ENCODE assay signal across 8 mouse cellular contexts in genomic region chr16:17804449-17804912, GRCm38 (mm10). TPM values are rescaled to one million over a fixed set of nuclear protein-coding genes. Genes with fewer than 3 reads are reported as not detected.
DNase-seq lines count a peak whose midpoint lies in the region; ATAC-seq and TF ChIP-seq lines count a peak whose summit lies in the region.

No protein-coding gene starts in this region.

- no peaks in the 10 kb centered on the region for H3K9me3 ChIP-seq in lung, embryonic 14.5 days (ENCODE audit: low read depth, low read length)
- no peaks in the 10 kb centered on the region for H3K9me3 ChIP-seq in hindbrain, embryonic 12.5 days (replicated peaks)
- no peaks in the 10 kb centered on the region for H3K9me3 ChIP-seq in liver, postnatal 0 days (ENCODE audit: low read length)

- H3K27me3 ChIP-seq in lung, embryonic 14.5 days (ENCODE audit: insufficient read depth, low read length) = peaks cover 58% of the 10 kb centered on the region
- peaks cover 91% of the 10 kb centered on the region for H3K27me3 ChIP-seq in hindbrain, embryonic 12.5 days
- peaks cover 90% of the 10 kb centered on the region for H3K27me3 ChIP-seq in liver, postnatal 0 days (ENCODE audit: insufficient read depth, low read length)

- H3K27ac ChIP-seq in lung, embryonic 14.5 days (ENCODE audit: low read depth) = 0 out of 2 replicates have a peak overlapping the region, but pooled peaks have one; percentile 4
- H3K27ac ChIP-seq in hindbrain, embryonic 12.5 days = no peak overlapping the region
- no peak overlapping the region for H3K27ac ChIP-seq in liver, postnatal 0 days (ENCODE audit: low read depth)

- H3K9ac ChIP-seq in lung, embryonic 14.5 days = no peak overlapping the region
- 0 out of 2 replicates have a peak overlapping the region, but pooled peaks have one; percentile 41 for H3K9ac ChIP-seq in hindbrain, embryonic 12.5 days
- H3K9ac ChIP-seq in liver, postnatal 0 days (replicated peaks) = no peak overlapping the region

- intact Hi-C loops in left cerebral cortex, postnatal 36 days (cut with DNase I) = no loop called here

- peak; percentile 67 for DNase-seq in lung, embryonic 14.5 days
- DNase-seq in lung, adult 18-20 months = no peak
- DNase-seq in brain, adult 2 months (ENCODE audit: low read depth, low spot score) = peak; percentile 47
- peak; percentile 62 for DNase-seq in liver, postnatal 0 days
- DNase-seq in thymus, postnatal 36 days = peak; percentile 35
- no peak for DNase-seq in left cerebral cortex, postnatal 36 days (ENCODE audit: low spot score in 2 of 2)
- no peak for DNase-seq in testis, postnatal 14 days (ENCODE audit: low spot score)

- no peak for TF ChIP-seq CTCF in lung, embryonic 14.5 days (IDR thresholded peaks at IDR 0.05; ENCODE audit: low read depth)
- TF ChIP-seq CTCF in liver, postnatal 0 days (IDR thresholded peaks at IDR 0.05; ENCODE audit: low read depth) = no peak

- H3K36me3 ChIP-seq in lung, embryonic 14.5 days (ENCODE audit: insufficient read depth) = peaks cover 55% of the 10 kb centered on the region
- H3K36me3 ChIP-seq in hindbrain, embryonic 12.5 days = no peaks in the 10 kb centered on the region
- H3K36me3 ChIP-seq in liver, postnatal 0 days (replicated peaks; ENCODE audit: insufficient read depth, low read length) = no peaks in the 10 kb centered on the region

- ATAC-seq in lung, embryonic 14.5 days (ENCODE audit: insufficient read depth) = peak; percentile 13; the same call in 1 of the 2 replicates
- 0 out of 2 replicates have a peak, but pooled peaks have one; percentile 6 for ATAC-seq in hindbrain, embryonic 12.5 days (ENCODE audit: low FRiP score)
- no peak for ATAC-seq in liver, postnatal 0 days

- peak overlapping the region; percentile 28 for H3K4me3 ChIP-seq in lung, embryonic 14.5 days (ENCODE audit: low read depth, low read length)
- peak overlapping the region; percentile 29 for H3K4me3 ChIP-seq in hindbrain, embryonic 12.5 days
- peak overlapping the region; percentile 37 for H3K4me3 ChIP-seq in liver, postnatal 0 days (ENCODE audit: low read depth, low read length)

- no peak for TF ChIP-seq EP300 in liver, postnatal 0 days (IDR thresholded peaks at IDR 0.05; ENCODE audit: low read depth)

- H3K4me1 ChIP-seq in lung, embryonic 14.5 days (ENCODE audit: insufficient read depth) = peaks cover 61% of the 10 kb centered on the region
- H3K4me1 ChIP-seq in hindbrain, embryonic 12.5 days = peaks cover 69% of the 10 kb centered on the region
- peaks cover 32% of the 10 kb centered on the region for H3K4me1 ChIP-seq in liver, postnatal 0 days (ENCODE audit: insufficient read depth)

- H3K4me2 ChIP-seq in lung, embryonic 14.5 days = peak overlapping the region; percentile 59
- peak overlapping the region; percentile 52 for H3K4me2 ChIP-seq in hindbrain, embryonic 12.5 days (replicated peaks)
- peak overlapping the region; percentile 67 for H3K4me2 ChIP-seq in liver, postnatal 0 days (ENCODE audit: low read depth, low read length)

- WGBS in lung, embryonic 14.5 days = 9% methylated on average over 33 of the region's 33 CpGs
- WGBS in hindbrain, embryonic 12.5 days = 2% methylated on average over 31 of the region's 33 CpGs
- 6% methylated on average over 33 of the region's 33 CpGs for WGBS in liver, postnatal 0 days (ENCODE audit: insufficient replicate concordance)

RNA-seq across cellular contexts. Expression of gene Scarf2, which starts 7.4 kb away (rescaled TPM):
- 32.7 and 36.3 TPM in 2 replicates for polyA plus RNA-seq in lung, embryonic 14.5 days (2014; fragmentation: Nextera tagmentation; extraction: Ambion mirVana)
- 21.0 and 26.5 TPM in 2 replicates for polyA plus RNA-seq in hindbrain, embryonic 12.5 days (2016; fragmentation: Nextera tagmentation; extraction: Ambion mirVana)
- 0.97 and 1.6 TPM in 2 replicates for polyA plus RNA-seq in liver, postnatal 0 days (2015; fragmentation: Nextera tagmentation; extraction: Ambion mirVana)
- total RNA-seq in left cerebral cortex, postnatal 36 days (2021) = 1 to 10 TPM; 3.4 to 3.8 TPM

RNA-seq across cellular contexts. Expression of gene B830017H08Rik, which starts 28.4 kb away (rescaled TPM):
- 0.18 TPM in 1 of 2 replicates, not detected in the other for polyA plus RNA-seq in lung, embryonic 14.5 days (2014; fragmentation: Nextera tagmentation; extraction: Ambion mirVana)
- 0.93 and 1.0 TPM in 2 replicates for polyA plus RNA-seq in hindbrain, embryonic 12.5 days (2016; fragmentation: Nextera tagmentation; extraction: Ambion mirVana)
- polyA plus RNA-seq in liver, postnatal 0 days (2015; fragmentation: Nextera tagmentation; extraction: Ambion mirVana) = not detected in 2 replicates
- total RNA-seq in left cerebral cortex, postnatal 36 days (2021) = 1 to 10 TPM; 2.9 to 4.6 TPM

RNA-seq across cellular contexts. Expression of gene Car15, which starts 33.7 kb away (rescaled TPM):
- polyA plus RNA-seq in lung, embryonic 14.5 days (2014; fragmentation: Nextera tagmentation; extraction: Ambion mirVana) = 2.6 and 2.7 TPM in 2 replicates
- 3.5 and 4.1 TPM in 2 replicates for polyA plus RNA-seq in hindbrain, embryonic 12.5 days (2016; fragmentation: Nextera tagmentation; extraction: Ambion mirVana)
- polyA plus RNA-seq in liver, postnatal 0 days (2015; fragmentation: Nextera tagmentation; extraction: Ambion mirVana) = 0.26 and 0.52 TPM in 2 replicates
- total RNA-seq in left cerebral cortex, postnatal 36 days (2021) = 10 to 100 TPM; 11.7 to 14.4 TPM

RNA-seq across cellular contexts. Expression of gene Klhl22, which starts 45.1 kb away (rescaled TPM):
- 67.0 and 70.7 TPM in 2 replicates for polyA plus RNA-seq in lung, embryonic 14.5 days (2014; fragmentation: Nextera tagmentation; extraction: Ambion mirVana)
- 63.9 and 64.7 TPM in 2 replicates for polyA plus RNA-seq in hindbrain, embryonic 12.5 days (2016; fragmentation: Nextera tagmentation; extraction: Ambion mirVana)
- polyA plus RNA-seq in liver, postnatal 0 days (2015; fragmentation: Nextera tagmentation; extraction: Ambion mirVana) = 7.8 and 8.0 TPM in 2 replicates
- 100 to 1,000 TPM in 1 of 2 experiments, 10 to 100 TPM in 1; 92.5 to 110 TPM for total RNA-seq in left cerebral cortex, postnatal 36 days (2021)

Comparison
In these comparisons a context has a peak if more than half of its experiments do, and no peak if none do; other contexts are left out.
1. DNase-seq: peak in lung, embryonic 14.5 days (single experiment), brain, adult 2 months (single experiment), liver, postnatal 0 days (single experiment) and thymus, postnatal 36 days (2 of 2); none in lung, adult 18-20 months (0 of 2), left cerebral cortex, postnatal 36 days (0 of 2) and testis, postnatal 14 days (single experiment).
2. Peak in every context shown above with its lines, with median percentiles within 50 percentile points of each other: H3K4me2 ChIP-seq and H3K4me3 ChIP-seq.